Comparison of ENCODE assay signal across 24 mouse cellular contexts in the genomic region with DNA sequence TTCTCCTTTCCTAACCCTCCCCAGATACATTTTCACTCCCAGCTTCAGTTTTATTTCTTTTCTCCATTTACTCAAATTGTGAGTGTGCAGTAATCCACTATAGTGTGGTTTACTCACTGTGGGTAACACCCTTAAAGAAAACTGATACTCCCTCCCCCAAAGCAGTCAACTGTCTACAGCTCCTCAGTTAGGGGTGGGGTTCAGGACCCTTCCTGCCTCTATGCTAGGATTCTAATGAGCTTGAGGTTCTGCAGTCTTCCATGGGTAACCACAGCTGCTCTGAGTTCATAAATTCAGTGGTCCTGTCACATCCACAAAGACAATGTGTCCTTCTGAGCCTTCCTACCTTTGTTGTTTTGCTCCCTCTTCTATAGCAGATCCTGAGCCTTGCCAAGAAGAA.
"Had no signal": no experiment of that assay in that cellular context is flagged by ENCODE, and none has a peak within 500 bp of the region (broad histone marks: within the 10 kb centered on the region; RNA-seq: fewer than 3 reads in every experiment).

No protein-coding gene starts in this region.

- H3K9me3 ChIP-seq: heart, embryonic 13.5 days; heart, embryonic 15.5 days; hindbrain, embryonic 13.5 days; hindbrain, embryonic 15.5 days; limb, embryonic 12.5 days; limb, embryonic 15.5 days; liver, embryonic 12.5 days had no signal

- H3K4me2 ChIP-seq: heart, embryonic 11.5 days; heart, embryonic 13.5 days; heart, embryonic 15.5 days; hindbrain, embryonic 13.5 days; hindbrain, embryonic 15.5 days; limb, embryonic 12.5 days; limb, embryonic 15.5 days; liver, embryonic 12.5 days had no signal

- H3K36me3 ChIP-seq: heart, embryonic 13.5 days; heart, embryonic 15.5 days; hindbrain, embryonic 13.5 days; hindbrain, embryonic 15.5 days; limb, embryonic 12.5 days; limb, embryonic 15.5 days; liver, embryonic 12.5 days had no signal

- H3K27ac ChIP-seq: heart, adult 2 months; heart, embryonic 13.5 days; heart, embryonic 15.5 days; hindbrain, embryonic 13.5 days; hindbrain, embryonic 15.5 days; hindbrain, postnatal 0 days; limb, embryonic 12.5 days; limb, embryonic 15.5 days; liver, embryonic 12.5 days; liver, embryonic 14.5 days had no signal

- H3K27me3 ChIP-seq: heart, embryonic 13.5 days; heart, embryonic 15.5 days; hindbrain, embryonic 13.5 days; hindbrain, embryonic 15.5 days; limb, embryonic 12.5 days; limb, embryonic 15.5 days; liver, embryonic 12.5 days had no signal

- H3K9ac ChIP-seq: forebrain, postnatal 0 days; heart, embryonic 13.5 days; heart, embryonic 15.5 days; hindbrain, embryonic 13.5 days; hindbrain, embryonic 15.5 days; limb, embryonic 12.5 days; limb, embryonic 15.5 days; liver, embryonic 12.5 days; liver, embryonic 14.5 days had no signal

- ATAC-seq: forebrain, postnatal 0 days; hindbrain, postnatal 0 days; intestine, embryonic 16.5 days; liver, embryonic 12.5 days had no signal

- H3K4me1 ChIP-seq: heart, embryonic 13.5 days; heart, embryonic 15.5 days; hindbrain, embryonic 13.5 days; hindbrain, embryonic 15.5 days; limb, embryonic 12.5 days; limb, embryonic 15.5 days; liver, embryonic 12.5 days had no signal

- H3K4me3 ChIP-seq: heart, adult 2 months; heart, embryonic 13.5 days; heart, embryonic 15.5 days; hindbrain, embryonic 13.5 days; hindbrain, embryonic 15.5 days; limb, embryonic 12.5 days; limb, embryonic 15.5 days; liver, embryonic 12.5 days had no signal

- DNase-seq: forebrain, postnatal 0 days; gastrocnemius, postnatal 14 days; gastrocnemius, postnatal 36 days; heart, adult 11 months; heart, adult 2 months; heart, postnatal 14 days; heart, postnatal 36 days; kidney, adult 11 months; kidney, adult 9 months; kidney, postnatal 25 days; layer of hippocampus, adult 9-11 months; layer of hippocampus, postnatal 36 days; left cerebral cortex, postnatal 4 days had no signal
